Mouse (Mus musculus) myocyte (in vitro differentiated cells): Measurements from ENCODE around the gene 4930519G04Rik. TPM values are rescaled to one million over a fixed set of nuclear protein-coding genes. Genes with fewer than 3 reads are reported as not detected.

Source experiments
- H3K27me3 ChIP-seq: one replicate; pipeline ENCODE4 v1.6.1; 2011; ENCODE audit not compliant: control insufficient read depth, insufficient read depth, insufficient read length
- H3K36me3 ChIP-seq: one replicate; pipeline ENCODE4 v1.6.1; 2011; ENCODE audit not compliant: control insufficient read depth, insufficient read depth
- H3K4me2 ChIP-seq: one replicate; pipeline ENCODE4 v1.6.1; 2011; ENCODE audit warnings: low read depth, control low read depth
- H3K4me3 ChIP-seq: one replicate; pipeline ENCODE4 v1.5.1; 2011; ENCODE audit warnings: mild to moderate bottlenecking, control low read depth, moderate library complexity
- H3K79me2 ChIP-seq: one replicate; pipeline ENCODE4 v1.6.1; 2011; ENCODE audit not compliant: control insufficient read depth, insufficient read depth
- H3ac ChIP-seq: one replicate; pipeline ENCODE4 v1.6.1; 2011; ENCODE audit not compliant: control insufficient read depth, insufficient read length
- CEBPB ChIP-seq: IDR thresholded peaks from 2 replicates; pipeline ENCODE4 v1.6.1; 2011; ENCODE audit warnings: mild to moderate bottlenecking, moderate library complexity; ENCODE audit not compliant: poor library complexity, insufficient read depth, severe bottlenecking
- E2F4 ChIP-seq: IDR thresholded peaks from one replicate; pipeline ENCODE4 v1.6.1; 2011; ENCODE audit warnings: mild to moderate bottlenecking, control low read depth, moderate library complexity; ENCODE audit not compliant: insufficient read depth
- MAX ChIP-seq: IDR thresholded peaks from one replicate; pipeline ENCODE4 v1.6.1; 2011; ENCODE audit warnings: low read depth, mild to moderate bottlenecking, control low read depth
- MYOD1 ChIP-seq, 3 experiments: IDR thresholded peaks; one replicate each; pipeline ENCODE4 v1.6.1; 2011; ENCODE audit warnings: control low read depth in 2 of 3, low read depth in 2 of 3, mild to moderate bottlenecking in 2 of 3, moderate library complexity in 1 of 3; ENCODE audit not compliant: insufficient read length in 2 of 3, control insufficient read depth in 1 of 3
- MYOG ChIP-seq, 3 experiments: IDR thresholded peaks; one replicate each; pipeline ENCODE4 v1.6.1; 2011; ENCODE audit warnings: control low read depth in 2 of 3, low read depth in 2 of 3, mild to moderate bottlenecking in 2 of 3; ENCODE audit not compliant: insufficient read length in 2 of 3, control insufficient read depth in 1 of 3, insufficient read depth in 1 of 3
- POLR2A ChIP-seq: IDR thresholded peaks from one replicate; pipeline ENCODE4 v1.6.1; 2011; ENCODE audit warnings: low read depth, mild to moderate bottlenecking, control low read depth, moderate library complexity; ENCODE audit not compliant: insufficient read length
- POLR2AphosphoS2 ChIP-seq: IDR thresholded peaks from one replicate; pipeline ENCODE4 v1.6.1; 2011; ENCODE audit warnings: low read depth, control low read depth; ENCODE audit not compliant: insufficient read length
- REST ChIP-seq: IDR thresholded peaks from one replicate; pipeline ENCODE4 v1.6.1; 2011; ENCODE audit warnings: mild to moderate bottlenecking, control low read depth, moderate library complexity; ENCODE audit not compliant: insufficient read depth, insufficient read length
- SRF ChIP-seq: IDR thresholded peaks from one replicate; pipeline ENCODE4 v1.6.1; 2011; ENCODE audit warnings: low read depth; ENCODE audit not compliant: control insufficient read depth, insufficient read length
- TCF12 ChIP-seq: IDR thresholded peaks from one replicate; pipeline ENCODE4 v1.6.1; 2011; ENCODE audit warnings: mild to moderate bottlenecking, control low read depth; ENCODE audit not compliant: poor library complexity, insufficient read depth, severe bottlenecking
- TCF3 ChIP-seq: IDR thresholded peaks from one replicate; pipeline ENCODE4 v1.6.1; 2011; ENCODE audit warnings: low read depth, control low read depth; ENCODE audit not compliant: insufficient read length
- USF1 ChIP-seq: IDR thresholded peaks from one replicate; pipeline ENCODE4 v1.6.1; 2011; ENCODE audit warnings: low read depth, mild to moderate bottlenecking, control low read depth, moderate library complexity
- polyA plus RNA-seq: library from polyadenylated mRNA; unstranded; fragments of >200 nt; fragmentation: generic; extraction: Trizol; gene quantifications from one replicate; pipeline ENCODE4 v1.2.1, GENCODE M21; 2012; ENCODE audit warnings: missing spikeins

4930519G04Rik gene
- polyA plus RNA-seq, 1 experiment: not detected

- Histone ChIP-seq H3K36me3 (no peaks in the 10 kb centered on the region), H3K4me2 (no peak overlapping the region), H3K79me2 (no peaks in the 10 kb centered on the region), H3K27me3 (no peaks in the 10 kb centered on the region), H3K4me3 (no peak overlapping the region), H3ac (no peak overlapping the region)
- TF ChIP-seq TCF12 (no peak), USF1 (no peak), SRF (no peak), MYOG (IDR thresholded peaks at IDR 0.05; ENCODE audit: control insufficient read depth in 1 of 3, insufficient read depth in 1 of 3, insufficient read length in 2 of 3, low read depth in 2 of 3) (no peak), TCF3 (no peak), MAX (no peak), MYOD1 (IDR thresholded peaks at IDR 0.05; ENCODE audit: control insufficient read depth in 1 of 3, insufficient read length in 2 of 3, low read depth in 2 of 3) (no peak), CEBPB (no peak), REST (no peak), POLR2AphosphoS2 (no peak), POLR2A (no peak)
Measured at GRCm38 (mm10) chr5:114895542-114895941, 42.1 kb downstream of the 4930519G04Rik start.

- H3ac ChIP-seq: no peak within 1 kb of the TSS
- H3K79me2 ChIP-seq: no peaks in the 10 kb centered on the region
Measured at GRCm38 (mm10) chr5:114896688-114897373, 43.4 kb downstream of the 4930519G04Rik start, which contains the start of gene Oasl2. Oasl2 (plus strand) TSS chr5:114896936.

DNA sequence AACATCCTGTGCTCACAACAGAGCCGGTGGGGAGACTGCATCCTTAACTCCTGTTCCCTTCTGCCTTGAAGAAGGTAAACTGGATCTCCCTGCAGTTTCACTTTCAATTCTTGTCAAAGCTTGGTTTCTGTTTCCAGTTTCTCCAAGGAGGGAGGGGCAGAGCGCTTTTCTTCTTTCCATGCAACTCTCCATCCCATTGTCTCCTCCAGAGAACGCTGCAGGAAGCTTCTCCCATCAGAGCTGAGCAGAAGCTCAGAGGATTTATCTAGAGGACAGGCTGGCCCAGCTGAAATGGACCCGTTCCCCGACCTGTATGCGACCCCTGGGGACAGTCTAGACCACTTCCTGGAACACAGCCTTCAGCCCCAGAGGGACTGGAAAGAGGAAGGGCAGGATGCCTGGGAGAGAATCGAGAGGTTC is 43.9 kb downstream of the 4930519G04Rik start:
- no peaks in the 10 kb centered on the region for H3K79me2 ChIP-seq
- TF ChIP-seq POLR2AphosphoS2: no peak
- TF ChIP-seq TCF3: no peak
- TF ChIP-seq REST: no peak
- TF ChIP-seq SRF: no peak
- no peak for TF ChIP-seq USF1
- no peak for TF ChIP-seq TCF12
- TF ChIP-seq MAX: no peak
- no peak for TF ChIP-seq CEBPB
- TF ChIP-seq E2F4: no peak
- no peak for TF ChIP-seq POLR2A
- TF ChIP-seq MYOD1 (IDR thresholded peaks at IDR 0.05; ENCODE audit: control insufficient read depth in 1 of 3, insufficient read length in 2 of 3, low read depth in 2 of 3): no peak
- no peak for TF ChIP-seq MYOG (IDR thresholded peaks at IDR 0.05; ENCODE audit: control insufficient read depth in 1 of 3, insufficient read depth in 1 of 3, insufficient read length in 2 of 3, low read depth in 2 of 3)
- H3K27me3 ChIP-seq: no peaks in the 10 kb centered on the region
- no peaks in the 10 kb centered on the region for H3K36me3 ChIP-seq
- peak overlapping the region; percentile 6 for H3K4me3 ChIP-seq
- H3K4me2 ChIP-seq: peak overlapping the region; percentile 72
- no peak overlapping the region for H3ac ChIP-seq

More at GRCm38 (mm10) chr5:114896688-114897373, 43.4 kb downstream of the 4930519G04Rik start, which contains the start of gene Oasl2:
- H3K4me3 ChIP-seq: peak within 1 kb of the TSS; percentile 6
- H3K4me2 ChIP-seq: peak within 1 kb of the TSS; percentile 72
- TF ChIP-seq REST: no peak
- TF ChIP-seq E2F4: no peak
- TF ChIP-seq TCF12: no peak
- no peak for TF ChIP-seq TCF3
- no peak for TF ChIP-seq USF1
- no peak for TF ChIP-seq MYOG (IDR thresholded peaks at IDR 0.05; ENCODE audit: control insufficient read depth in 1 of 3, insufficient read depth in 1 of 3, insufficient read length in 2 of 3, low read depth in 2 of 3)
- TF ChIP-seq CEBPB: no peak
- TF ChIP-seq SRF: no peak
- TF ChIP-seq MYOD1 (IDR thresholded peaks at IDR 0.05; ENCODE audit: control insufficient read depth in 1 of 3, insufficient read length in 2 of 3, low read depth in 2 of 3): no peak
- no peak for TF ChIP-seq POLR2A
- TF ChIP-seq POLR2AphosphoS2: no peak
- no peak for TF ChIP-seq MAX
- no peaks in the 10 kb centered on the region for H3K36me3 ChIP-seq
- no peaks in the 10 kb centered on the region for H3K27me3 ChIP-seq

DNA sequence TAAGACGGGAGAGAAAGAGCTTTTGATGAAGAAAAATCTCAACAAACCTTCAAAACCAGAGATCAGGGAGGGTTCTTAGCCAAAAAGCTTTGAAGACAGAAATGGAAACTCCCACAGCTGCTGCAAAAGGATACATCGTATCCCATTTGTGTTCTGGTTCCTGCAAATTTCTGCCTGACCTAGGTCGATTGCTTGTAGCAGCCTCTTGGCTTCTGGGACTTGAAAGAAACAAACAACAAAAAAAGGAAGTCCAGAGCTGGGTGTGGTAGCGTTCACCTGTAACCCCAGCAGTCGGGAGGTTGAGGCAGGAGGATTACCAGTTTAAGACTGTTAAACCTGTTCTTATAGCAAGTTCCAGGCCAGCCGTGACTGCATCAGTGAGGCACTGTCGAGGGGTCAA is 45.4 kb downstream of the 4930519G04Rik start:
- no peak overlapping the region for H3ac ChIP-seq
- H3K36me3 ChIP-seq: no peaks in the 10 kb centered on the region
- TF ChIP-seq CEBPB: no peak
- no peak for TF ChIP-seq TCF3
- TF ChIP-seq SRF: no peak
- TF ChIP-seq POLR2AphosphoS2: no peak
- TF ChIP-seq MYOG (IDR thresholded peaks at IDR 0.05; ENCODE audit: control insufficient read depth in 1 of 3, insufficient read depth in 1 of 3, insufficient read length in 2 of 3, low read depth in 2 of 3): no peak
- no peak for TF ChIP-seq POLR2A
- no peak for TF ChIP-seq USF1
- no peak for TF ChIP-seq TCF12
- TF ChIP-seq E2F4: no peak
- TF ChIP-seq MYOD1 (IDR thresholded peaks at IDR 0.05; ENCODE audit: control insufficient read depth in 1 of 3, insufficient read length in 2 of 3, low read depth in 2 of 3): no peak
- TF ChIP-seq REST: no peak
- no peak for TF ChIP-seq MAX
- H3K27me3 ChIP-seq: no peaks in the 10 kb centered on the region
- no peak overlapping the region for H3K4me2 ChIP-seq
- H3K79me2 ChIP-seq: no peaks in the 10 kb centered on the region
- H3K4me3 ChIP-seq: no peak overlapping the region
